Mouse (Mus musculus) testis, postnatal 10 days (tissue): ENCODE data around the gene Ddx54.

Experiments
- DNase-seq: peaks from one replicate; pipeline ENCODE4 v3.0.0; 2021; ENCODE audit warnings: low spot score

Gene Ddx54

GRCm38 (mm10) chr5:120611416-120611815, 1.1 kb upstream of the Ddx54 start:
- DNase-seq, result peak; percentile 59

GRCm38 (mm10) chr5:120612822-120613604, 474 bp downstream of the Ddx54 start:
- DNase-seq, result peak; percentile 100

- DNase-seq, result peak; percentile 66
These were observed 3.4 kb downstream of the Ddx54 start for GRCm38 (mm10) chr5:120615903-120616302.

DNA sequence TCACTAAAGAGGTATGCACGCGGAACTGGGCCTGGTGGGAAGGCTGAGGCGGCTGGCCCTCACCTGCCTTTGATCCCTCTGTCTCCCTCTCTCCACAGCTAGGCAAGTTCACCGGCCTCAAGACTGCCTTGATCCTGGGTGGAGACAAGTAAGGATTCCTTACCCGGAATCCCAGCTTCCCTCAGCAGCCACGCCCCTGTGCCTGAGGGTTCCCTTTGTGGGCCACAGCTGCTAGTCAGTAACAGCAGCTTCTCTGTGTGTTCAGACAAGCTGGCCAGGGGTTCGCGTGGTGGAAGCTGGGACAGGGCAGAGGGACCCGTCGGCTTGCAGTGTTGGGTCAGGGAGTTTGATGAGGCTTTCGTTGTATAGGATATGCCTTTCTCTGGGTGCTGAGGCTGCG, 6.2 kb downstream of the Ddx54 start:
- no peak for DNase-seq

- peak; percentile 84 for DNase-seq
These were observed 6.7 kb downstream of the Ddx54 start for GRCm38 (mm10) chr5:120619201-120619600.

GRCm38 (mm10) chr5:120620375-120621077, 8.0 kb downstream of the Ddx54 start:
- DNase-seq, result peak; percentile 92

DNA sequence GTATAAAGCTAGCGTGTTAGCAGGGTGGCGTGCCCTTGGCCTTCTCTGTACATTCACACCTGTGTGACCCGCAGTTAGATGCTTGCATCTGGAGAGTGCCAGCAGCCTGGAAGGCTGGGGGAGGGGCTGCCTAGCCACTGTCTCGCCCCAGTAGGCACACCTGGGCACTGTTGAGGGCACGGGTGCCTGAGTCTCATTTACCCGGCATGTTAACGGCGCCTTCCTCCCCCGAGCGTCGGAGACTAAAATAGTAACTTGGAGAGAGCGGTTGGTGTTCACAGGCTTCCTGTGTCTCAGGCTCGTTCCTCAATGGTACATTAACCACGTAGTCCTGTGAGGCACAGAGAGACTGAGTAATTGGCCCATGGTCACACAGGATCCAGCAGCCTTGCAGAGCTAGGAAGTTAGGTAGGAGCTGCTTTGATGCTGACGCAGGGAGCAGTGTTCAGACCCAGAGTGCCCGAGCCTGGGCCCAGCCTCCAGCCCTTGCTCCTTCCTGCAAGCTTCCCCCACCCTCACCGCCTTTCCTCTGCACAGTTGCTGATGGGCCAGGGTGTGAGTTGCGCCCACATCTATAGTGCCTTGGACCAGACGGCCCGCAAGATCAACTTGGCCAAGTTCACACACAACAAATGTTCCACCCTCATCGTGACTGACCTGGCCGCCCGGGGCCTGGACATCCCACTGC, 8.7 kb downstream of the Ddx54 start:
- DNase-seq, result no peak

- DNase-seq, result no peak
These were observed 9.3 kb downstream of the Ddx54 start for GRCm38 (mm10) chr5:120621846-120622197.

DNA sequence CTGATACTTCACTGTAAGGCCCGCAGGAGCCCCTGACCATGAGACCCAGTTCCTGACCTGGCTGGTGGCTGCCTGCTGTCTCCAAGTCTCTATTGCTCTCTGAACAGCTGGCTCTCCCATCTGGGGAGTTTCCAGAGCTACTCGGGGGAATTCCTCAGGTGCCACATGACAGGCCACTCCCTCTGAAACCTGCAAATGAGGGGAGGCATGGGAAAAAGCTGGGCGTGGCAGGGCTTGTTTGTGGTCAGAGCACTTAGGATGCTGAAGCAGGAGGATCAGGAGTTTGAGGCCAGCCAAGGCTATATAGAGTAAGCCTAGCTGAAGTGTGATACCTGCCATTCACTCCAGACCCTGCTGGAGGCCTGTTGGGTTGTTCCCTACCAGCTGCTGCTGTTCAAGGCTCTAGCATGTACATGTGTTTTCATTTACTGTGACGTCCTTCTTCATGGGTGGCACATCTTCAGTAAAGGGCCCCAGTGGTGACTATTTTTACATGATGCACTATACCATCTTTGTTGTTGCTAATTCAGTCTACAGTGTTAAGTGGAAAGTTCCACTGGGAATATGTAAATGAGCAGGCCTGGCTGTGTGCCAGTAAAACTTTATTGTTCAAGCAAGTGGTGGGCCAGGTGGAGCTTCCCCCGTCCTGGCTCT, 9.8 kb downstream of the Ddx54 start:
- DNase-seq, result no peak

- no peak for DNase-seq
These were observed 11.9 kb downstream of the Ddx54 start for GRCm38 (mm10) chr5:120624427-120624826.

DNA sequence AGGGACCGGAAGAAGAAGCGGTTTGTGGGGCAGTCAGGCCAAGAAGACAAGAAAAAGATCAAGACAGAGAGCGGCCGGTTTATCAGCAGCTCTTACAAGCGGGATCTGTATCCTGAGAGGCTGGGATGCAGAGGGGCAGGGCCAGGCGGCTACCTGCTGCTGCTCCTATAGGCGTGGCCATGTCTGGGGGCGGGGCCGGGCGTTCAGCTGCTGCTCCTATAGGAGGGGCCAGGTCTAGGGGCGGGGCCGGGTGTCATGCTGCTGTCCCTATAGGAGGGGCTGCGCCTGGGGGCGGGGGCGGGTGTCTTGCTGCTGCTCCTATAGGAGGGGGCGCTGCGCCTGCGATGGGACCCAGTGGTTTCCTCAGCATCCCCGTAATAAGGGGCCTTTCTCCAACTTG, 13.9 kb downstream of the Ddx54 start:
- peak; percentile 84 for DNase-seq

GRCm38 (mm10) chr5:120627515-120628300, 15.2 kb downstream of the Ddx54 start:
- DNase-seq, result no peak

GRCm38 (mm10) chr5:120628624-120629023, 16.1 kb downstream of the Ddx54 start:
- peak; percentile 74 for DNase-seq

DNA sequence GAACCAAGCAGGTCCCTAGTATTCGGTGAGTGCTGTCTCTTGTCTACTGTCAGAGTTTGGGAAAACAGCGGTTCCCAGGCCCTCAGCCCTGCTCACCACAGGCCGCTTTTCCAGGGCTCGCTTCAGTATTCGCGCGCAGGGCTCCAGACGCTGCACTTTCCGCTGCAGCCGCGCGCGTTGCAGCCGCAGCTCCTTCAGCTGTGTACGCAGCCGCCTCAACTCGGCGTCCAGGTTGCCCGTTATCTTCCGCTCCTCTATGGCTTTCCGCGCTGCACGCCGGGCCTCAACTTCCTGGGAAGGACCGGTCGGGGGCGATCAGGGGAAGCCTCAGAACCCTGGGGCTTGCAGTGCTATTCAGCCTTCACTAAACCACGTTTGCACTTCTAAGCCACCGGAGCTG, 18.6 kb downstream of the Ddx54 start:
- no peak for DNase-seq

DNA sequence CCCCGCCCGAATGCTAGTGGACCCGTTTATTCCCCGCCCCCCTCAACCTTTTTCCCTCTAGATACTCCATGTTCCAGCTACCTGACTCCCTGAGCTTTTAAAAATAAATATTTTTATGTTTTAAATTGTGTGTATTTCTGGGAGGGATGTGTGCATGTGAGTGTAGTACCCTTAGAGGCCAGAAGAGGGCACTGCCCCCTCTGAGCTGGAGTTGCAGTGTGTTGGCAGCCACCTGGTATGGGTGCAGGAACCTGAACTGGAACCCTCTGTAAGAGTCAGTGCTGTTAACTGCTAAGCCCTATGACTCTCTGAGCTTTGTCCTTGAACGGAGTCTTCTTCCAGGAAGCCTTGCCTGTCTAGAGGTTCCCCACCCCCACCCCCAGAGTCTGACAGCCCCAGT, 19.4 kb downstream of the Ddx54 start:
- no peak for DNase-seq

GRCm38 (mm10) chr5:120634131-120634530, 21.6 kb downstream of the Ddx54 start, which contains the start of gene Cfap73:
TSS of gene Cfap73 (minus strand) at chr5:120634235.
- no peak for DNase-seq

DNA sequence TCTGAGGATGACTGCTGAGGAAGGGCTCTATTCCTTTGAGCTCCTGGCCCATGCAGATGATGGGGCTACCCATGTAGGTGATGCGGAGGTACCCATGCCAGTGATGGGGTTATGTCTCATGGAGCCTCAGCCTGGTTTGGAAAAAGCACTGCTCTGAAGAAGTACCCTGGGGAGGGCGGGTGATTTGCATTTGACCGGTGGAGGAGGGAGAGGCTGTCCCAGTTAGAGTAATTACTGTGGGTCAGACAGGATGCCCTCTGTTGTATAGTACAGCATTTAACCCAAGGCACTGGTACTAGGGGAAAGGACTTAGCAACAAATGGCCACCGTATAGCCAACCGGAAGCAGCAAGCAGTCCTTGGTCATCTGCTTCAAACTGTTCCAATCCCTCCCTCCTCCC, 22.3 kb downstream of the Ddx54 start:
- no peak for DNase-seq

DNA sequence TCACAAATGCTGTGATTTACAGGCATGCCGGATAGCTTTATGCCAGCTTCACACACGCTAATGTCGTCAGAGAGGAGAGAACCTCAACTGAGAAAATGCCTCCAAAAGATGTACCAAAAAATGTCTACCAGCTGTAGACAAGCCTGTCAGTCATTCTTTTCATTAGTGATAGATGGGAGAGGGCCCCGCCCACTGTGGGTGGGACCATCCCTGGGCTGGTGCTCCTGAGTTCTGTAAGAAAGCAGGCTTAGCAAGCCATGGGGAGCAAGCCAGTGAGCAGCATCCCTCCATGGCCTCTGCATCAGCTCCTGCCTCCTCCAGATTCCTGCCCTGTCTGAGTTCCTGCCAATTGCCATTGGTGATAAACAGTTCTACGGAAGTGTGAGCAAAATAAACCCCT, 23.1 kb downstream of the Ddx54 start:
- DNase-seq, result no peak

GRCm38 (mm10) chr5:120640094-120640493, 27.6 kb downstream of the Ddx54 start:
- DNase-seq, result no peak

GRCm38 (mm10) chr5:120643365-120644085, 31.0 kb downstream of the Ddx54 start:
- DNase-seq, result peak; percentile 84

- no peak for DNase-seq
These were observed 31.7 kb downstream of the Ddx54 start for GRCm38 (mm10) chr5:120644227-120644626.
